Mouse (Mus musculus): Measurements from ENCODE around the gene Trp53tg5. TPM values are rescaled to one million over a fixed set of nuclear protein-coding genes. Genes with fewer than 3 reads are reported as not detected.

The Trp53tg5 gene
- polyA plus RNA-seq, 1 experiment from 2014 or later = not detected

DNA sequence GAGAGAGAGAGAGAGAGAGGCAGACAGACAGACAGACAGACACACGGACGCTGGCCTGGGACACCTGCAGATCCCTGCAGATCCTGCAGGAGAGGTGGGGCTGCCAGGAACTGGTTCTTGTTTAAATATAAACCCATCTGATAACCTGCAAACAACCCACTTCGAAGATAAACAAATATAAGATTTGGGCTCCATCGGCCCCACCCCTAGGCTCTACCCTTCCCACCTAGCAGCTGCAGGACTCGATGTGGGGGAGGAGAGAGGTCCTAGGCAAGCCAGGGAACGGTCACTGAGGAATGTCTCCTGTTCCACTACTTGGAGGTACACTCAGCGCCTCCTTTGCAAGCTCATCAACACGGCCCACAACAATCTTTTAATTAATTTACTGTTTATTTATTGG, 35.3 kb downstream of the Trp53tg5 start:
- Histone ChIP-seq H3K4me2 (ENCODE audit: low read length) (no peak overlapping the region), H3K4me1 (ENCODE audit: control insufficient read depth, insufficient read depth, low read length) (peaks cover 12% of the 10 kb centered on the region), H3K4me3 (ENCODE audit: low read depth, low read length) (no peak overlapping the region), H3K27ac (ENCODE audit: low read length) (no peak overlapping the region), H3K36me3 (ENCODE audit: control insufficient read depth, insufficient read depth, low read length) (no peaks in the 10 kb centered on the region), H3K9me3 (replicated peaks; ENCODE audit: control insufficient read depth, low read length, poor library complexity, severe bottlenecking) (no peaks in the 10 kb centered on the region), H3K9ac (ENCODE audit: low read depth, low read length) (no peak overlapping the region), H3K27me3 (ENCODE audit: control insufficient read depth, insufficient read depth, low read depth, low read length) (peaks cover 8% of the 10 kb centered on the region)
- 77% methylated on average over 8 of the region's 8 CpGs for WGBS
- ATAC-seq = no peak

DNA sequence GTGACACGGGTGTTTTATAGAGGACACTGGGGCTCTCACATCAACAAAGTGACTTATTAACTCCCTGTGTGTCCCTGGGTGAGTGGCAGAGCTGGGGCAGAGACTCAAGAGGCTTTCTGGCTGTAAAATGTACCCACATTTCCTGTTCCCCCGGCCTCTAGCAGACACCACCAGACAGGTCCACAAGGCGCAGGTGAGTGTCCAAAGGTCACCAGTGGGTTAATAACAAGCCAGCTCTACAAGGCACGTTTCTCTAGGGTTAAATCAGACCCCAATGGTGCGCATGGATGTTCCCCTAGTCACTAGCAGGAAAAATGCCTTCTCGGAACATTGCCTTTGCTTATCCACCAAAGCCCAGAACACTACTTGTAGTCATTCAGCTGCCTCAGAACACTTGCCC, 35.8 kb downstream of the Trp53tg5 start:
- 82% methylated on average over 6 of the region's 6 CpGs for WGBS
- ATAC-seq = no peak
- H3K4me3 ChIP-seq (ENCODE audit: low read depth, low read length) = no peak overlapping the region

DNA sequence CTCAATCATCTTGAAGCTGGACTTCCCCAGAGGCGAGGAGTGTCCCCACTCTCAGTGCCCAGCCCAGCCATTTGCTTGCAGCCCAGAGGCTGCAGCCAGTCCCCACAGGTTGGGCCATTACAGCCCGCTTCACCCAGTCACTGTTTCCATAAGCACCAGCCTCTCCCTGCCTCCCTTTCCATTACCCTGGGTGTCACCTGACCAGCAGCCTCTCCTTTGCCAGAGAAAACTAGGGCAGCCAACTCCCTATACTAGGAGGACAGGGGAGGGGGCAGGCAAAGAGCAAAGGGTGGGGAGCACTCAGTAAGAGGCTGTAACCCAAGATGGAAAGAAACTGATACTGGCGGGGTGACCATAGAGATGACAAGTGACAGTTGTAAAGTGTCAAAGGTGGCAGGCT, 36.6 kb downstream of the Trp53tg5 start:
- Histone ChIP-seq H3K27me3 (ENCODE audit: control insufficient read depth, insufficient read depth, low read depth, low read length) (peaks cover 8% of the 10 kb centered on the region), H3K4me1 (ENCODE audit: control insufficient read depth, insufficient read depth, low read length) (peaks cover 1% of the 10 kb centered on the region; the same call in 1 of the 2 replicates), H3K27ac (ENCODE audit: low read length) (no peak overlapping the region), H3K4me3 (ENCODE audit: low read depth, low read length) (no peak overlapping the region), H3K4me2 (ENCODE audit: low read length) (no peak overlapping the region), H3K9ac (ENCODE audit: low read depth, low read length) (no peak overlapping the region), H3K9me3 (replicated peaks; ENCODE audit: control insufficient read depth, low read length, poor library complexity, severe bottlenecking) (no peaks in the 10 kb centered on the region), H3K36me3 (ENCODE audit: control insufficient read depth, insufficient read depth, low read length) (no peaks in the 10 kb centered on the region)
- no peak for ATAC-seq
- 56% methylated on average over 3 of the region's 3 CpGs for WGBS

More for the DNA sequence above, 35.8 kb downstream of the Trp53tg5 start:
- peaks cover 8% of the 10 kb centered on the region for H3K27me3 ChIP-seq (ENCODE audit: control insufficient read depth, insufficient read depth, low read depth, low read length)
- H3K36me3 ChIP-seq (ENCODE audit: control insufficient read depth, insufficient read depth, low read length) = no peaks in the 10 kb centered on the region
- H3K4me1 ChIP-seq (ENCODE audit: control insufficient read depth, insufficient read depth, low read length) = peaks cover 9% of the 10 kb centered on the region
- H3K27ac ChIP-seq (ENCODE audit: low read length) = no peak overlapping the region
- no peaks in the 10 kb centered on the region for H3K9me3 ChIP-seq (replicated peaks; ENCODE audit: control insufficient read depth, low read length, poor library complexity, severe bottlenecking)
- no peak overlapping the region for H3K9ac ChIP-seq (ENCODE audit: low read depth, low read length)
- H3K4me2 ChIP-seq (ENCODE audit: low read length) = no peak overlapping the region

DNA sequence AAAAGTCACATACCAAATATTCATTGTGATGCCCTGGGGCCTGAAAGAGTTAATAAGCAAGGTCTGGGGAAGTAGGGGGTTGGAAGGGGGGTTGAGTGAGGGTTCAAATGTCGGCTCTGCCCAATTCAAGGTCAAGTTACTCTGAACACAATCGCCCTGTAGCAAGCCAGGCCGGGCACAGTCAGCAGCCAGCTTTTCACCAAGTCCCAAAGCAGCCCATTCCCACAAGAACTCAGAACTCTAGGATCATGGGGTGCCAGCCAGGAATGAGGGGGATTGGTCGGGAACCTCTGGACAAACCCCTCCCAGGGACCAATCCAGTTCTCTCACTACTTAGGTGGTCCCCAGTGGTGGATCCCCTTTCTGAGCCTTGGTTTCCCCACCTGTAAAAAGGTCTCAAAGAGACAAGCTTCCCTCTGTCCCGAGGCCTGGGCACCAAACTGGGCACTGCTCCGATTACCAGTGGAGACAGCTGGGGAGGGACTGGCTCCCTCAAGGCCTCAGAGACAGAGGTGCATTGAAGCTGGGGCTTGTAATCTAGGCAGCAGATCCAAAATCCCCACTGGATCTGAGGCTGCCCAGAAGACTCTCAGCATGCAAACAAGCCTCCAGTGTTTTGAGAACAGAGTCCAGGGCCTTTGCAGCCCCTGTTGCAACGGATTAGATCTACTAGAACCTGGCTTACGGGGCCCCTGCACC, 37.2 kb downstream of the Trp53tg5 start:
- 26% methylated on average over 8 of the region's 8 CpGs for WGBS
- Histone ChIP-seq H3K9me3 (replicated peaks; ENCODE audit: control insufficient read depth, low read length, poor library complexity, severe bottlenecking) (no peaks in the 10 kb centered on the region), H3K9ac (ENCODE audit: low read depth, low read length) (no peak overlapping the region), H3K4me2 (ENCODE audit: low read length) (no peak overlapping the region), H3K27me3 (ENCODE audit: control insufficient read depth, insufficient read depth, low read depth, low read length) (peaks cover 4% of the 10 kb centered on the region), H3K27ac (ENCODE audit: low read length) (no peak overlapping the region), H3K4me1 (ENCODE audit: control insufficient read depth, insufficient read depth, low read length) (no peaks in the 10 kb centered on the region), H3K4me3 (ENCODE audit: low read depth, low read length) (no peak overlapping the region), H3K36me3 (ENCODE audit: control insufficient read depth, insufficient read depth, low read length) (no peaks in the 10 kb centered on the region)
- no peak for ATAC-seq

DNA sequence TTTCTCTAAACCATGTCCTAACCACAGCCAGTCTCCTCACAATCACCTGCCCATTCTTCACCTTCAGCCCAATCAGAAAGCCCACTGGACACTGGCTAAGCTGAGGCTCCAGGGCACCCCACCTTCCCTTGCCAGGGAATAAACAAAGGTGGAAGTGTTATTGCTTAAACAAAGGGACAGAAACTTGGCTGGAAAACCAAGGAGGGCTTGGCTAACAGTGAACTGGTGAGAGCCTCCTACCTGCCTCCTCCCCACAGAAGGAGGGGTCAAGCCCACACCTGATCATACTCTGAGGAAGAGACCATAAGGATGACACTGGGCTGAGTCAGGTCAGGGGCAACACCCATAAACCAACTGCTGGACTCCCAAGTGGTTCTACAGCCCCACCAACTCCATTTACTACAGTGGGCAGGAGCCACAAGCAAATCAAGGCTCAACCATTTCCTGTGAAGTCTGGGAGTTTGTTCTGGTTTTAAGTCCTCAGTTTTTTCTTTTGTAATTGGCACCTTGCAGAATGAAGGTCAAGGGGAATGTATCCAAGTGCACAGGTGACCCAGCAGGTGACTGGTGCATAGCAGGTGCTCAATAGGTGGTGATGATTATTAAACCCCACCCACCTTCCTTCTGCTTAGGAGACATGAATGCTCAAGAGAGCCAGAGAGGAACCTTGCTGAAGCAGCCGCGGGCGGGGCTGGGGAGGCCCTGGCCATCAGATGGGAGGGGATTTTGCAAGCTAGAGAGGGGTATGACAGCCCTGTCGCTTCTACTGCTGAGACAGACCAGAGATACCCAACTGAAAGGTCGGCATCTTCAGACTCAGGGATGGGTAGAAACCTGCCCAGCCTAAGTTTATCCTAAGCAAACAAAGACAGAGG, 38.1 kb downstream of the Trp53tg5 start:
- Histone ChIP-seq H3K9ac (ENCODE audit: low read depth, low read length) (no peak overlapping the region), H3K27me3 (ENCODE audit: control insufficient read depth, insufficient read depth, low read depth, low read length) (no peaks in the 10 kb centered on the region), H3K4me2 (ENCODE audit: low read length) (no peak overlapping the region), H3K9me3 (replicated peaks; ENCODE audit: control insufficient read depth, low read length, poor library complexity, severe bottlenecking) (no peaks in the 10 kb centered on the region), H3K4me3 (ENCODE audit: low read depth, low read length) (no peak overlapping the region), H3K36me3 (ENCODE audit: control insufficient read depth, insufficient read depth, low read length) (no peaks in the 10 kb centered on the region), H3K4me1 (ENCODE audit: control insufficient read depth, insufficient read depth, low read length) (no peaks in the 10 kb centered on the region), H3K27ac (ENCODE audit: low read length) (no peak overlapping the region)
- no peak for ATAC-seq
- 60% methylated on average over 5 of the region's 5 CpGs for WGBS

DNA sequence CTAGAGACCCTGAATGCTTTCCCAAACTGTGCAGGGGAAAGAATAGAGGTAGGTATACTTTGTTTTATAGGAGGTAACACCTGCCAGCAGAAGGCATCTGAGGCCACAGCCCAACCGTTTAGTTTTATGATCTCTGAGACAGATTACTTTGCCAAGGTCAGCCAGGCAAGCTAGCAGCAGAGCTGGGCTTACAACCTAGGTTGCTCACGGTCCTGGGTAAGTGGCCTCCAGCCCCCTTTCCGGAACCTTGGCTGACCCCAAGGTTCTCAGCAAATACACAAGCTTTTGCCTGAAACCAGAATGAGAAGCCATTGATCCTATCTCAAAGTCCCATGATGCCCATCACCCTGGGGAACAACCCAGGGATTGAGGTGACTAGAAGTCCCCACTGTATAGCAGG, 38.8 kb downstream of the Trp53tg5 start:
- H3K27ac ChIP-seq (ENCODE audit: low read length) = no peak overlapping the region
- no peak for ATAC-seq
- no peak overlapping the region for H3K4me2 ChIP-seq (ENCODE audit: low read length)
- H3K9ac ChIP-seq (ENCODE audit: low read depth, low read length) = no peak overlapping the region
- H3K27me3 ChIP-seq (ENCODE audit: control insufficient read depth, insufficient read depth, low read depth, low read length) = no peaks in the 10 kb centered on the region
- WGBS = 88% methylated on average over 3 of the region's 3 CpGs
- no peaks in the 10 kb centered on the region for H3K4me1 ChIP-seq (ENCODE audit: control insufficient read depth, insufficient read depth, low read length)
- H3K4me3 ChIP-seq (ENCODE audit: low read depth, low read length) = no peak overlapping the region
- no peaks in the 10 kb centered on the region for H3K9me3 ChIP-seq (replicated peaks; ENCODE audit: control insufficient read depth, low read length, poor library complexity, severe bottlenecking)
- no peaks in the 10 kb centered on the region for H3K36me3 ChIP-seq (ENCODE audit: control insufficient read depth, insufficient read depth, low read length)

DNA sequence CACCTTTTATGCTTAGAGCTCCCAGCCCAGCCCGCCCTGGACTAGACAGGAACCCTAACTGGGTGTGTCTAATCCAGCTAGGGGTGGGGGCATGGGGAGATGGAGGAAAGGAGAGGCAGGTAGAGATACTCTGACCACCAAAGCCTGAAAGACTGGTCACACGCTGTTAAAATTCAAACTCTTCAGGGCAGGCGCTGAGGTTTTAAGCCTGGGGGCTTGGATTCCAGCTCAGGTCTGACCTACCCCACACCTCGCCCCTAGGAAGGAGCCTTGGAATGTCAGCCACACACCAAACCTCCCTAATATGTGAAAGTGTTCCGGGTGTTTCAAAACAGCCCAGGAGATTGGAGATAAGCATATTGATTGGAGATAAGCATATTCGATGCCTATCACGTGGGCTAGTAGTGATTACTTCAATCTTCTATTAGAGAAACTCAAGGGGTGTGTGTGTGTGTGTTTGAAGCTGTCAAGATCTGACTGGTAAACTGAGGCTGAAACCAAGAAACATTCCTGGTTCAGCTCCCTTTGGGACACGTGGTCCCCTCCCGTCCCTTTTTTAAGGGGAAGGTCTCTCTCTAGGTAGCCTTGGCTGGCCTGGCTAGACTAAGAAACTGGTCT, 40.1 kb downstream of the Trp53tg5 start:
- Histone ChIP-seq H3K27me3 (ENCODE audit: control insufficient read depth, insufficient read depth, low read depth, low read length) (no peaks in the 10 kb centered on the region), H3K27ac (ENCODE audit: low read length) (no peak overlapping the region), H3K4me2 (ENCODE audit: low read length) (no peak overlapping the region), H3K9ac (ENCODE audit: low read depth, low read length) (no peak overlapping the region), H3K4me1 (ENCODE audit: control insufficient read depth, insufficient read depth, low read length) (no peaks in the 10 kb centered on the region), H3K4me3 (ENCODE audit: low read depth, low read length) (no peak overlapping the region), H3K9me3 (replicated peaks; ENCODE audit: control insufficient read depth, low read length, poor library complexity, severe bottlenecking) (no peaks in the 10 kb centered on the region), H3K36me3 (ENCODE audit: control insufficient read depth, insufficient read depth, low read length) (no peaks in the 10 kb centered on the region)
- 89% methylated on average over 9 of the region's 9 CpGs for WGBS
- no peak for ATAC-seq

DNA sequence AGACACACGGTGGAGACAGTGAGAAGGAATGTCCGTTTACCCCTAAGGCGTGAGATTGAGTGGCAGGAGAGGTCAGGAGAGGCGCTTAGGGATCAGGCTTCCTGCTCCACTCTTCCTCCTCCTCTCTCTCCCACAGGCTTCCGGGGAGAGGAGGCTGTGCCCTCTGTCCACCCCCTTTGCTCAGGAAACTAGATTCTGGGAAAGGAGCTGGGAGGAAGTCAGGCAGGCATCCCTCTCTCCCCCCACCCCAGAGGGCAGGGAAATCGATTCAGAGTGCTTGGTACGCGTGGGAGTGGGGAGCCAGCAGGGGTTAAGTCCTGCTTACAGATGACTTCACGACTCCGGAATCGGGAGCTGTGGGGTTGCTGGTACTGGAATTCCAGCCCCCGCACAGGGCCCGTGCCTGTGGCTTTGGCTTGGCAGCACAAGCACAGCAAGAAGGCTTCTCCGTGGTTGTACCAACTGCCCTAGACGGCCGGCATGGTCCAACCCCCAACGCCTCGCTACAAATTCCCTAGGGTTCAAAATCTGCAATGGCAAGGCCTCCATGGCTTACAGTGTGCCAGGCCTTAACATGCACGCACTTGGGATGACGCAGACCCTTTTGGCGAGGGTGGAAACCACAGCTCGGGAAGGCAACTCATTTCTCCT, 40.9 kb downstream of the Trp53tg5 start:
- H3K4me2 ChIP-seq (ENCODE audit: low read length) = no peak overlapping the region
- H3K36me3 ChIP-seq (ENCODE audit: control insufficient read depth, insufficient read depth, low read length) = no peaks in the 10 kb centered on the region
- no peaks in the 10 kb centered on the region for H3K4me1 ChIP-seq (ENCODE audit: control insufficient read depth, insufficient read depth, low read length)
- 38% methylated on average over 22 of the region's 22 CpGs for WGBS
- no peak for ATAC-seq
- no peaks in the 10 kb centered on the region for H3K27me3 ChIP-seq (ENCODE audit: control insufficient read depth, insufficient read depth, low read depth, low read length)
- no peak overlapping the region for H3K4me3 ChIP-seq (ENCODE audit: low read depth, low read length)
- H3K9me3 ChIP-seq (replicated peaks; ENCODE audit: control insufficient read depth, low read length, poor library complexity, severe bottlenecking) = no peaks in the 10 kb centered on the region
- no peak overlapping the region for H3K27ac ChIP-seq (ENCODE audit: low read length)
- no peak overlapping the region for H3K9ac ChIP-seq (ENCODE audit: low read depth, low read length)

Measured in midbrain, embryonic 16.5 days (tissue).